Mouse (Mus musculus) midbrain, embryonic 13.5 days (tissue): ENCODE data around the gene Nme7. TPM values are rescaled to one million over a fixed set of nuclear protein-coding genes. Genes with fewer than 3 reads are reported as not detected.

Experiments
- ATAC-seq: fragments of 200-750 bp; cut with Nextera tagmentation; 2 replicates; pipeline ENCODE4 v1.8.0; 2017; ENCODE audit warnings: mild to moderate bottlenecking, moderate TSS enrichment, moderate library complexity
- H3K27ac ChIP-seq: fragments of 300-500 bp; sonication (generic); 2 replicates; pipeline ENCODE4 v1.5.1; 2015; ENCODE audit warnings: inconsistent platforms, mild to moderate bottlenecking, moderate library complexity
- H3K27me3 ChIP-seq: fragments of 300-500 bp; sonication (generic); 2 replicates; pipeline ENCODE4 v1.6.1; 2015; ENCODE audit warnings: mild to moderate bottlenecking, inconsistent platforms
- H3K36me3 ChIP-seq: fragments of 300-500 bp; sonication (generic); 2 replicates; pipeline ENCODE4 v1.6.1; 2015; ENCODE audit warnings: mild to moderate bottlenecking, inconsistent platforms
- H3K4me1 ChIP-seq: fragments of 300-500 bp; sonication (generic); replicated peaks from 2 replicates; pipeline ENCODE4 v1.6.1; 2015; ENCODE audit warnings: inconsistent platforms
- H3K4me2 ChIP-seq: fragments of 300-500 bp; sonication (generic); replicated peaks from 2 replicates; pipeline ENCODE4 v1.6.1; 2015; ENCODE audit warnings: moderate library complexity, mild to moderate bottlenecking, inconsistent platforms
- H3K4me3 ChIP-seq: fragments of 300-500 bp; sonication (generic); replicated peaks from 2 replicates; pipeline ENCODE4 v1.5.1; 2015; ENCODE audit warnings: mild to moderate bottlenecking, inconsistent platforms
- H3K9ac ChIP-seq: fragments of 300-500 bp; sonication (generic); replicated peaks from 2 replicates; pipeline ENCODE4 v1.6.1; 2015; ENCODE audit warnings: mild to moderate bottlenecking, inconsistent platforms
- H3K9me3 ChIP-seq: fragments of 300-500 bp; sonication (generic); 2 replicates; pipeline ENCODE4 v1.6.1; 2016; ENCODE audit warnings: mild to moderate bottlenecking, inconsistent platforms
- WGBS: fragments of 180-500 bp; shearing (Covaris S2); methylation state at CpG from one replicate; pipeline ENCODE4 v1.1.7; 2015; 5-methylcytosine and 5-hydroxymethylcytosine counted together
- polyA plus RNA-seq: library from polyadenylated mRNA; unstranded; fragments of >200 nt; fragmentation: Nextera tagmentation; extraction: Ambion mirVana; gene quantifications from 2 replicates; pipeline ENCODE4 v1.2.1, GENCODE M21; 2015

The Nme7 gene
- polyA plus RNA-seq, 1 experiment from 2014 or later, result 38.8 TPM

DNA sequence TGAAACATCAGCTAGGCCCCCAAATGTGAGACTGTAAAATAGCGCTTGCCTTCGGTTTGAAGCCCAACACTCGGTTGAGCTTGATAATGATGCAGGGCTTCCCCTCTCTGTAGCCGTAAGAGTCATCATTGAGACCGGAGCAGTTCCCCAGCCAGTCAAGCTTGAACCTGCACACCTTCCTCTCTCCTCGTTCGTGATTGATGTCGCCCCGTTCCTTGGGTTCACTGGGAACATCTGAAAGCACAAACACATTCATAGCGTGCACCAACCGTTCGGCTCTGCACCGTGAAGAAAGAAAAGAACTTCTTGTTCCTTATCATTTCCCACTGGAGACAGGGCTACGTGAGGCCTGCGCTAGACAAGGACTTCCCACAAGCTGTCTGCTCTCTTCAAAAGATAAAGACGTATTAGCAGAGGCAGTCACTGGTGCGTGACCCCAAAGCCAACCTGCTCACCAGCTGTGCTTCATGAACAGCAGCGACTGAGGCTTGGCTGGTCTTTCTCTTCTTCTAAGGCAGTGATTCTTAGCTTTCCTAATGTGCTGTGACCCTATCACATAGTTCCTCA is 137.6 kb downstream of the Nme7 start:
- Histone ChIP-seq H3K4me1 (no peaks in the 10 kb centered on the region), H3K9me3 (no peaks in the 10 kb centered on the region), H3K27ac (no peak overlapping the region), H3K27me3 (no peaks in the 10 kb centered on the region), H3K36me3 (peaks cover 95% of the 10 kb centered on the region), H3K4me2 (no peak overlapping the region), H3K4me3 (no peak overlapping the region), H3K9ac (no peak overlapping the region)
- ATAC-seq, result no peak
- WGBS, result 59% methylated on average over 18 of the region's 18 CpGs

DNA sequence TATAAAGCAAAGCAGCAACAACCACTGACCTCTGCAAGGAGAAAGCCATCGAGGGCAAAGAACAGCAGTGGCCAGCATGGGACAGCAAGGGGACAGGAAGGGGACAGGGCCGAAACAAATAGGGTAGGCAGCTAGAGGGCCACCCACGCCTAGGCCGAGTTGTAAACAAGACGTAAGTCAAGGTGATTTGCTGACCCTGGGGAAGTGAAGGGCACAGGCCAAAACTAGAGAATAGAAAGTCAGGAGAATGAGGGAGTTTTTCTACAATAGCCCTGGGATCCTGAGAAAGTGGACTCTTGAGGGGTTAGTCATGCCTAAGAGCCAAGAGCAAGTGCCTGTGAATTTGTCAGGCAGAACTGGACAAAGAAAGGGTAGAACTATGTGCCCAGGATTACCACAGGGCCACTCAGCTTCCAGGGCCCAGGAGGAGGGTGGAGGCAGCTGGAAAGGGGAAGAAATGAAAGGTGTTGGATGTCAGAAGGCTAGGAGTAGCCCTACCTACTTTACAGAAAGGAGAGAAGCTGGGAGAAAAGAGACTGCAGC is 141.8 kb downstream of the Nme7 start:
- Histone ChIP-seq H3K4me3 (no peak overlapping the region), H3K9ac (no peak overlapping the region), H3K4me1 (no peaks in the 10 kb centered on the region), H3K4me2 (no peak overlapping the region), H3K27me3 (no peaks in the 10 kb centered on the region), H3K9me3 (no peaks in the 10 kb centered on the region), H3K36me3 (peaks cover 79% of the 10 kb centered on the region), H3K27ac (no peak overlapping the region)
- WGBS, result 84% methylated on average over 5 of the region's 5 CpGs
- no peak for ATAC-seq

DNA sequence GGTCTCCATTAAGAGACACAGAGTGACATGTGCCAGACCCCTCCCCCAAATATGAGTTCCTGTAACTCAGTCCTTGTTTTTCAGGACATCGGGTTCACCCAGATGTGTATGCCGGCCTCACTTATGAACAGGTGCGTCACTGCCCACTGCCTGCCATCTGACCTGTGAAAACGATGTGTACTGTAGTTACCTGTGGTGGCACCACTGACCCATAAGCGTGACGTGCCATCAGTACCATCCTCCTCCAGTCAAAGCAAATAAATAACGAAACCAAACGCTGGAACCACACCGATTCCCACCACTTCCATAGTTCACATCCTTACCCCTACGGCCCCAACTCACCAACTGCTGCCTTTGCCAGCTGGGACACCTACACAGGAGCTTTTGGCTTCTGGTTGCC is 142.6 kb downstream of the Nme7 start:
- ATAC-seq, result no peak
- Histone ChIP-seq H3K27me3 (no peaks in the 10 kb centered on the region), H3K27ac (no peak overlapping the region), H3K9me3 (no peaks in the 10 kb centered on the region), H3K4me2 (no peak overlapping the region), H3K4me3 (no peak overlapping the region), H3K4me1 (no peaks in the 10 kb centered on the region), H3K36me3 (peaks cover 79% of the 10 kb centered on the region), H3K9ac (no peak overlapping the region)
- 95% methylated on average over 10 of the region's 10 CpGs for WGBS

DNA sequence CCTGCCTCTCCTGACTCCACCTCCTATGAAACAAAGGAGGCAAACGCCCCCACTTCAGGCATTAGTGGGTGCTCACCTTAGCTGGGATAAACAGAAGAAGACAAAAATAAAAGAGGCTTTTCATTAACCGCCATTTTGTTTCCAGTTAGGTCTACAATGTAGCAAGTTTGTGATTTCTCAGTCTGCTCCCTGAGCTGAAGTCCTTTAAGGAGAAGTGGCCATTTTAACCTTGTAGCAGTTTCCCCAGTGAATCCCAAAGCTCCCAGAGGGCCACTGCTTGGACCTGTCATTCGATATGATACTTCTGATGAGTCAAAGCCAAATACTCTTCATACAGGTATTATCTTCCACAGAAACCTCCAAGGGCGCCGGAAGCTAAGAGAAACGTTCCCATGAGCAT is 143.6 kb downstream of the Nme7 start:
- Histone ChIP-seq H3K27ac (no peak overlapping the region), H3K9ac (no peak overlapping the region), H3K4me1 (no peaks in the 10 kb centered on the region), H3K27me3 (no peaks in the 10 kb centered on the region), H3K4me3 (no peak overlapping the region), H3K4me2 (no peak overlapping the region), H3K9me3 (no peaks in the 10 kb centered on the region), H3K36me3 (peaks cover 79% of the 10 kb centered on the region)
- no peak for ATAC-seq
- WGBS, result 90% methylated on average over 6 of the region's 6 CpGs

DNA sequence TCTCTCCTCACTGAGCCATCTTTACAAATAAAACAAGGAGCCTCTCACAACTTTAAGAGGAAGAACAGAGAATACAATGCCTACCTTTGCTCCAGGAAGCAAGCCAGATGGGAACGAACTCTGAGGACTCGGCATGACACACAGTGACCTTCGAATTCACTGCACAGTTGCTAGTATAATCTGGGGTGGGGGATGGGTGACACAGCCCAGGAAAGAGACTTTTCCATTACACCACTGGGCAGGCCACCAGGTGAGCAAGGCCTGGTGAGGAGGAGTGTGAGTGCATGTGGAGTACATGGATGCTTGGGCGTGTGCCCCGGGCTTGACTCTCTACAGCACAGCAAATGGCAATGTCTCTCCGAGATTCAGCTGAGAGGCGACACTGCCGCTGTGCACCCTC is 145.7 kb downstream of the Nme7 start:
- ATAC-seq, result no peak
- H3K36me3 ChIP-seq, result peaks cover 67% of the 10 kb centered on the region

DNA sequence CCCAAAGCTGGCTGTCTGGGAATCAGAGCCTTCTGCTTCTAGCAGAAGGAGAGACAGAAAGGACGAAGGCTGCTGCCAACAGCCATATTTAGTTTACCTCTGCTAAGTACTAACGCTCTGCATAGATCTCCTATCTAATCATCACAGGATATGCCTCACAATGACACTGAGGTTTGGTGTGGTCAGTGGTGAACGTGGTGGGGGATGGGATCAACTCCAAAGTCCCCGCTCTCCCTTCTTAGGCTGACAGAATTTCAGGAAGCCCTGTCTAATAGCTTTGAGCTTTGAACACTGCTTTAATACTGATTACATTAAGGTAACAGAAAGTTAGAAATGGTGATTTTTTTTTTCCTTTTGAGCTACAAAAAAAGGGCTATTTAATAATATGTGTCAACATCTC is 146.3 kb downstream of the Nme7 start:
- ATAC-seq, result no peak
- peaks cover 16% of the 10 kb centered on the region for H3K4me1 ChIP-seq
- WGBS, result 91% methylated on average over 4 of the region's 4 CpGs
- H3K27ac ChIP-seq, result no peak overlapping the region
- H3K4me2 ChIP-seq, result no peak overlapping the region
- peaks cover 63% of the 10 kb centered on the region for H3K36me3 ChIP-seq
- H3K9me3 ChIP-seq, result no peaks in the 10 kb centered on the region
- no peak overlapping the region for H3K4me3 ChIP-seq
- no peaks in the 10 kb centered on the region for H3K27me3 ChIP-seq
- H3K9ac ChIP-seq, result no peak overlapping the region

More for the DNA sequence above, 145.7 kb downstream of the Nme7 start:
- no peak overlapping the region for H3K27ac ChIP-seq
- whole genome bisulfite sequencing, result 94% methylated on average over 8 of the region's 8 CpGs
- no peaks in the 10 kb centered on the region for H3K9me3 ChIP-seq
- H3K4me3 ChIP-seq, result no peak overlapping the region
- no peak overlapping the region for H3K4me2 ChIP-seq
- peaks cover 10% of the 10 kb centered on the region for H3K4me1 ChIP-seq
- H3K27me3 ChIP-seq, result no peaks in the 10 kb centered on the region
- H3K9ac ChIP-seq, result no peak overlapping the region

DNA sequence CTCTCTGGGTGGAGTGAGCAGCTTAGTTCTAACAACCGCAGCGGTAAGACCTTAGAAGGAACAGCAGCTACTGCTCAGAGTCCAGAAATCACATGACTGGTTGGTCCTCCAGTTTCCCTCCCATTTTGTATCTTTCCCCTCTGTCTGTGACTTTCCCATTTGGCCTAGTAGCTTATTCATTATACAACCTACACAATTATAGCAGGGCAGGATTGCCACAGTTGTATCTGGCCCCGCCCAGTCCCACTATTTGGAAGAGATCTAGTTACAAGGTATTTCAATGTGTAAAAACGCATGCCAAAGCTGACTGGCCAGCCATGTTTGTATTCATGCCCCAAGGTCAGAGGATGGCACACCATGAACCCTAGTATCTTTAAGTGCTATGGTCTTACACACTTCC is 146.7 kb downstream of the Nme7 start:
- no peak for ATAC-seq
- 94% methylated on average over 4 of the region's 4 CpGs for WGBS
- Histone ChIP-seq H3K4me2 (no peak overlapping the region), H3K27ac (no peak overlapping the region), H3K36me3 (peaks cover 59% of the 10 kb centered on the region), H3K4me3 (no peak overlapping the region), H3K9me3 (no peaks in the 10 kb centered on the region), H3K27me3 (no peaks in the 10 kb centered on the region), H3K4me1 (peaks cover 18% of the 10 kb centered on the region), H3K9ac (no peak overlapping the region)

DNA sequence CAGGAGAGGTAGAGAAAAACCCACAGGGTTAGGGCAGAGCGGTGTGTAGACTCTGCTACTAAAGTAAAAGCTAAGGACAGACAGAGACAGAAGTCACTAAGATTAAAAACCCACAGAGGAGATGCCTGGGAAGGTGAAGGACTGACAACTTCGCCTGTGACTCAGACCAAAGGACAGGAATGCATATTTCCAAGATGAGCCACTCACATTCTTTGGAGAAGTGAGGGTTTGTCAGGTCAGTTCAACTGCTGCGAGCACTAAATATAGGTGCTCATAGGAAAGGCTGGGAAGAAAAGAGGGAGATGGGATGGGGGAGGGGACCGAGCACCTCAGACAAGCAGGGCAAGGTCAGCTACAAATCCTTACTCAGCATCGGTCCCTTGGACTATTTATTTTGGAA is 147.4 kb downstream of the Nme7 start:
- no peak overlapping the region for H3K27ac ChIP-seq
- no peak overlapping the region for H3K4me2 ChIP-seq
- H3K36me3 ChIP-seq, result peaks cover 52% of the 10 kb centered on the region
- H3K4me3 ChIP-seq, result no peak overlapping the region
- no peak overlapping the region for H3K9ac ChIP-seq
- H3K9me3 ChIP-seq, result no peaks in the 10 kb centered on the region
- WGBS, result 96% methylated on average over 5 of the region's 5 CpGs
- ATAC-seq, result no peak
- H3K27me3 ChIP-seq, result no peaks in the 10 kb centered on the region
- peaks cover 25% of the 10 kb centered on the region for H3K4me1 ChIP-seq

DNA sequence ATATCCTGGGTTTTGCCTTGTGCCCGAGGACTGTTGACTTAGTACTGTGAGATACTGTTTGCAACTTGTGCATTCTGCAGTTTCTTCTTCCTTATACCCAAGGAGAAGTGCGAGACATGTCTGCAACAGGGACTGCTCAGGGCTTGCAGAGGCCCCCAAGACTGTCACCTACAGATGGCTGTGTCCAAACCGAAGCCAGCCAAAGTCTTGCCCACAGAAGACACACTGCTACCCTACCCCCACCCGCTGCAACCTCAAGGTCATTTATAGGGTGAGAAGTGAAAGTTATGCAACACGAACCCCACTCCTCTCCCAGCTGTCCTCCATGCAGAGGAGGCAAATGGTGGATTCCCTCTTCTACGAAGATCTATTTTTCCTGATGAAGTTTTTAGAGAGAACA is 148.7 kb downstream of the Nme7 start:
- peaks cover 51% of the 10 kb centered on the region for H3K36me3 ChIP-seq
- 95% methylated on average over 6 of the region's 6 CpGs for WGBS
- peaks cover 37% of the 10 kb centered on the region for H3K4me1 ChIP-seq
- no peaks in the 10 kb centered on the region for H3K9me3 ChIP-seq
- no peak overlapping the region for H3K4me3 ChIP-seq
- no peak for ATAC-seq
- no peaks in the 10 kb centered on the region for H3K27me3 ChIP-seq
- H3K4me2 ChIP-seq, result no peak overlapping the region
- no peak overlapping the region for H3K9ac ChIP-seq
- H3K27ac ChIP-seq, result no peak overlapping the region

DNA sequence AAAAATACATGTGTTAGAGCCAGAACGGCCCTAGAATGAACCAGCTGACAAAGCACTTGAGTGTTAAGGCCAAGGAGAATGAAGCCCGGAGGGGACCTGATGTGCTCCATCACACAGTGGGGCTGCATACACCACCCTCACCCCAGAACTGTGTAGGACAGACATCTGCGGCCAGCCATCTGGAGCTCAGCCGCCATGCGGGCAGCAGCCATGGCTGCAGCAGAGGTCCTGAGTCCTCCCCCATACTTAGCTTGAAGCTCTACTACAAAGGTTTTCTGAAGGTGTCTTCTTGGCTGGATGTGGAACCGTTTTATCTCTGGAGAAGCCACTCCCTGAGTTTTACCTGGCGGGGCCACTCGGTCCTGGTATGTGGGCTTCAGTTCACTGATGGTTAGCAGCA is 149.2 kb downstream of the Nme7 start:
- 96% methylated on average over 8 of the region's 8 CpGs for WGBS

DNA sequence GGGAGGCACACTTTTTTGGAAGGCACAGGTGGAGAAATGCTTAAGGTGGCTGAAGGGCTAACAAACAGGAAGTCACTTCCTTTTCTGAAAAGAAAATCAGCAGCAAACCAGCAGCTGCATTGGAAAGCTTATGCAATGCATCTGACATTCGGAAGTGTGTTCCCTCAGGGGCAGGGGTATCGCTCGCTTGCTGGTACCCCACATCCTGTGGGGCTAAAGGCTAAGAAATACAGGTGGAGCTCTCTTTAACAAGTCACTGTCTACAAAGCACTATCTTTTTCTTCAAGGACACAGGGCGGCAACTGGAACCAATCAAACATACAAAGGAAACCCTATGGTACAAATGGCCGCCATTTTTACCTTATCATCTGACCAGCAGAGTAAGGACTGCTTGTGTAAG is 149.8 kb downstream of the Nme7 start:
- Histone ChIP-seq H3K27me3 (no peaks in the 10 kb centered on the region), H3K9me3 (no peaks in the 10 kb centered on the region), H3K36me3 (peaks cover 44% of the 10 kb centered on the region), H3K9ac (no peak overlapping the region), H3K27ac (no peak overlapping the region), H3K4me3 (0 out of 2 replicates have a peak overlapping the region, but pooled peaks have one; percentile 80), H3K4me2 (peak overlapping the region; percentile 78), H3K4me1 (peaks cover 41% of the 10 kb centered on the region)
- ATAC-seq, result no peak
- 85% methylated on average over 5 of the region's 5 CpGs for WGBS

More for the DNA sequence above, 149.2 kb downstream of the Nme7 start:
- Histone ChIP-seq H3K36me3 (peaks cover 48% of the 10 kb centered on the region), H3K4me1 (peaks cover 37% of the 10 kb centered on the region), H3K27me3 (no peaks in the 10 kb centered on the region), H3K4me2 (no peak overlapping the region), H3K9ac (no peak overlapping the region), H3K4me3 (no peak overlapping the region), H3K9me3 (no peaks in the 10 kb centered on the region), H3K27ac (no peak overlapping the region)
- ATAC-seq, result no peak

DNA sequence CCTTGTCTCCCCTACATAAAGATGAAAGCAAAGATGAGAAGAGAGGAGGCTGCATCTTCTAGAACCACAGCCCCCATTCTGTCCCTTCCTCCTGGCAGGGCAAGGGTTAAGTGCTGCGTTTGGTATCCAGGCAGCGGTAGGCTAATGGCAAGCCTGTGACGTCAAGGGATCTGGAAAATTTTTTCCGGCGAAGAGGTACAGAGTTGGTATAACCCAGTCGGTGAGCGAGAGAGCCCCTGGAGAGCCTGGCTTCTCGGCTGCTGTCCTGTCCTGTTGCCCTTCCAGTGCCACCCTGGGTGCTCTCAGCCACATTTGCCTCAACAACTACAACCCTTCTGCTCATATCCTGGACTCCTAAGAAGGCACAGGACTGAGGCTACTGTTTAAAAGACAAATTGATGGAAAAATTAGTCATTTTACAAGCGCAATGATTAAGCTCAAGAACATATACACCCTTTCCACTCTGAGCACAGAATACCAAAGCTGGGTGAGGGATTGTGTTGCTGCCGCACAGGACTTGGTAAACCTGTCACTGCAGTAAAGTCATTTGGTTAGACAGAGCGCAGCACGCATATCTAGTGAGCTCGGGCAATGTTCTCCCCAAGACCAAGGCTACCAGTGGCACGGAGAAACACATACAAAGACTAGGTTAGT is 151.0 kb downstream of the Nme7 start:
- H3K27me3 ChIP-seq, result no peaks in the 10 kb centered on the region
- H3K36me3 ChIP-seq, result peaks cover 34% of the 10 kb centered on the region
- H3K4me2 ChIP-seq, result peak overlapping the region; percentile 78
- ATAC-seq, result no peak
- H3K4me1 ChIP-seq, result peaks cover 48% of the 10 kb centered on the region
- peak overlapping the region; percentile 64 for H3K9ac ChIP-seq
- no peaks in the 10 kb centered on the region for H3K9me3 ChIP-seq
- 37% methylated on average over 14 of the region's 14 CpGs for WGBS
- H3K4me3 ChIP-seq, result peak overlapping the region; percentile 80
- H3K27ac ChIP-seq, result peak overlapping the region; percentile 47
